Mouse (Mus musculus) urinary bladder, postnatal 25 days (tissue): ENCODE measurements at regions not wholly inside any gene's neighbourhood (a gene's known extent, or its start where the extent isn't known, plus 50 kb on each side); places are given as distances from the start of the nearest gene placed in this dataset.

Source experiments
- DNase-seq: peaks from one replicate; pipeline ENCODE4 v3.0.0; 2022; ENCODE audit warnings: low spot score

- no peak for DNase-seq
Measured at GRCm38 (mm10) chr4:87554912-87555311, 324.6 kb upstream of the Slc24a2 start.
